Mouse (Mus musculus) macrophage (primary cell): ENCODE results near the gene Zfp385c. TPM values are rescaled to one million over a fixed set of nuclear protein-coding genes. Genes with fewer than 3 reads are reported as not detected.
"Not testable (repeated sequence)": the region's sequence is repeated elsewhere in the genome, so short reads cannot be mapped to it uniquely, and the experiment has no call there.

Experiments
- H3K27ac ChIP-seq: fragments of 350-480 bp; formaldehyde crosslinking; 2 replicates; pipeline ENCODE4 v1.9.0; 2021
- H3K36me3 ChIP-seq: fragments of 350-480 bp; formaldehyde crosslinking; 2 replicates; pipeline ENCODE4 v1.9.0; 2021; ENCODE audit errors: inconsistent target
- H3K4me3 ChIP-seq: fragments of 350-480 bp; formaldehyde crosslinking; 2 replicates; pipeline ENCODE4 v1.9.0; 2021; ENCODE audit errors: inconsistent target
- H3K79me2 ChIP-seq: fragments of 350-480 bp; formaldehyde crosslinking; 2 replicates; pipeline ENCODE4 v1.9.0; 2021; ENCODE audit errors: inconsistent target
- whole genome bisulfite sequencing: methylation state at CpG from one replicate; pipeline ENCODE4 v1.1.7; 2026; ENCODE audit warnings: inconsistent platforms; ENCODE audit not compliant: missing documents; 5-methylcytosine and 5-hydroxymethylcytosine counted together
- polyA plus RNA-seq: library from polyadenylated mRNA; stranded (reverse); fragments of 250-400 nt; gene quantifications from 3 replicates; pipeline ENCODE4 v1.2.4, GENCODE M21; 2018; ENCODE audit warnings: inconsistent platforms

The Zfp385c gene
- polyA plus RNA-seq, 1 experiment from 2014 or later: 1.2 TPM

DNA sequence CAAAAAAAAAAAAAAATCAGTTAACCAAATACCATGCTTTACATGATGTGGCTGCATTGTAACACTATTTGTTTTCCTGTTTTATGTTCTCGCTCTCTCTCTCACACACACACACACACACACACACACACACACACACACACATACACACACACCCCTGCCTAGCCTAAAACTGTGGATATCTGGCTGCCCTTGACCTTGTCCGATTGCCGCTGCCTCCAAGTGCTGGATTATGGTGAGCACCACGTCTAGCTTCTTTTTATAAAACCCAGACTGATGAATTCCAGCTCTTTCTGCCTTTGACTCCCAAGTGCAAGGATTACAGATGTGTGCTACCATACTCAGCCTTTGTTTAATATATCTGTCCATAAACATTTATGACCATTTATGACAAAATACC is 74.8 kb downstream of the Zfp385c start:
- H3K36me3 ChIP-seq: no peaks in the 10 kb centered on the region
- 100% methylated on average over 3 of the region's 4 CpGs for WGBS
- no peak overlapping the region for H3K4me3 ChIP-seq
- no peak overlapping the region for H3K27ac ChIP-seq
- peaks cover 77% of the 10 kb centered on the region for H3K79me2 ChIP-seq

DNA sequence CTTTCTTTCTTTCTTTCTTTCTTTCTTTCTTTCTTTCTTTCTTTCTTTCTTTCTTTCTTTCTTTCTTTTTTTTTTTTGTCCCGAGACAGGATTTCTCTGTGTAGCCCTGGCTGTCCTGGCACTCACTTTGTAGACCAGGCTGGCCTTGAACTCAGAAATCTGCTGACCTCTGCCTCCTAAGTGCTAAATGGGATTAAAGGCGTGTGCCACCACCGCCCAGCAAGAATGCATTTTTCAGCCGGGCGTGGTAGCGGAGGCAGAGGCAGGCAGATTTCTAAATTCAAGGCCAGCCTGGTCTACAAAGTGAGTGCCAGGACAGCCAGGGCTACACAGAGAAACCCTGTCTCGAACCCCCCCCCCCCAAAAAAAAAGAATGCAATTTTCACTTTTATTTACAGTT is 75.4 kb downstream of the Zfp385c start:
- H3K4me3 ChIP-seq, H3K27ac ChIP-seq, H3K36me3 ChIP-seq: not testable (repeated sequence)
- WGBS: 95% methylated on average over 5 of the region's 7 CpGs
- H3K79me2 ChIP-seq: peaks cover 84% of the 10 kb centered on the region

DNA sequence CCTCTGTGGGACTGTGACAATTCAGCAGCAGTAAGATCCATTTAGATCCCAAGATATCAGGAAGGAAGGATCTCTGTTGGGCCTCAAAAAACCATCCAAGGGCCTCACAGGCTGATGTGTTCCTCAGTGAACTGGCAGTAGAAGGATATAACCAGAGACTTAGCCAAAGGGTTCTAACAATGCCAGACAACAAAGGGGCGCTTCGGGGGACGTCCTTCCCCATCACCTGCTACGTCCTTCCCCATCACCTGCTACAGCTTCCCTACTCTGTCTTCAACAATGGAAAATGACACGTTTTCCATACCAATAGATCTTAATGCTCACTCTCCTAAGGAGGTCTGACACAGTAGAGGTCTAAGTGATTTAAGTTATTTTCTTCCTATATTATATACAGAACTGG is 75.9 kb downstream of the Zfp385c start:
- 91% methylated on average over 5 of the region's 5 CpGs for WGBS

DNA sequence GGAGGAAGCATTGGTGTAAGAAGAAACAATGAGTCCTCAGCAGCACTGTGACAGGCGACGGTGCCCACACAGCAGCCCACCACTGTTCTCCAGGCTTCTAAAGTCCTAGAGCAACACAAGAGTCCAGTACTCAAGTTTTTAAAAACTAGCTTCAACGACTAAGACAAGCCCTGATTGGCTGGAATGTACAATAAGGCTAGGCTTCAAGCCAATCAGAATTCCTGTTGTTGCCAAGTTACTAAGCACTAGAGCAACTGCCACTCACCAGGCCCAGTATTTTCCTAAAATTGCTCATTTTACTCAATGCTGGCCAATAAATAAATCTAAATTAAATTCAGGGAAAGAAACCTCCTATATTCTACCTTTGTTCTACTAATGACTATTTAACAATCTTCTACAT is 79.0 kb downstream of the Zfp385c start:
- H3K4me3 ChIP-seq: no peak overlapping the region
- H3K79me2 ChIP-seq: peaks cover 100% of the 10 kb centered on the region
- no peak overlapping the region for H3K27ac ChIP-seq
- H3K36me3 ChIP-seq: no peaks in the 10 kb centered on the region
- WGBS: 75% methylated on average over 3 of the region's 3 CpGs

More for the DNA sequence above, 75.9 kb downstream of the Zfp385c start:
- Histone ChIP-seq H3K79me2 (peaks cover 89% of the 10 kb centered on the region), H3K4me3 (no peak overlapping the region), H3K27ac (no peak overlapping the region), H3K36me3 (no peaks in the 10 kb centered on the region)

DNA sequence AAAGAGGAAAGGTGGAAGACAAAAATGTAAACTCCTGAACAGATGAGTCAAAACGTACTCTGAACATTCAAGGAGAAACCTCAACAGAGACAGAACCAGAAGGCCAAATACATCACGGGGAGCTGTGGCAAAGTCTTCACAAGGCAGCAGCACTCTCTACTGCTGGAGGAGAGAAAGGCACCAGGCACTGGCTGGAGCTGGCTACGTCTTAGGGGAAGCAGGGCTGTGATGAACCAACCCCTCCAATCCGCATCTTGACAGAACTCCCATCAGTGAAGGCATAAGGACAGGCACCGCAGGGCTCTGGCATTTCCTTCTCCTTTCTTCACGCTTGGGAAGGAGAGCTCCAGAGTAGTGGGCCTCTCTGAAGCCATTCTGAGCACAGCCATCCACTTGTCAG is 80.6 kb downstream of the Zfp385c start:
- WGBS: 79% methylated on average over 6 of the region's 6 CpGs
- H3K4me3 ChIP-seq: no peak overlapping the region
- H3K79me2 ChIP-seq: peaks cover 100% of the 10 kb centered on the region
- no peaks in the 10 kb centered on the region for H3K36me3 ChIP-seq
- peak overlapping the region; percentile 64 for H3K27ac ChIP-seq

DNA sequence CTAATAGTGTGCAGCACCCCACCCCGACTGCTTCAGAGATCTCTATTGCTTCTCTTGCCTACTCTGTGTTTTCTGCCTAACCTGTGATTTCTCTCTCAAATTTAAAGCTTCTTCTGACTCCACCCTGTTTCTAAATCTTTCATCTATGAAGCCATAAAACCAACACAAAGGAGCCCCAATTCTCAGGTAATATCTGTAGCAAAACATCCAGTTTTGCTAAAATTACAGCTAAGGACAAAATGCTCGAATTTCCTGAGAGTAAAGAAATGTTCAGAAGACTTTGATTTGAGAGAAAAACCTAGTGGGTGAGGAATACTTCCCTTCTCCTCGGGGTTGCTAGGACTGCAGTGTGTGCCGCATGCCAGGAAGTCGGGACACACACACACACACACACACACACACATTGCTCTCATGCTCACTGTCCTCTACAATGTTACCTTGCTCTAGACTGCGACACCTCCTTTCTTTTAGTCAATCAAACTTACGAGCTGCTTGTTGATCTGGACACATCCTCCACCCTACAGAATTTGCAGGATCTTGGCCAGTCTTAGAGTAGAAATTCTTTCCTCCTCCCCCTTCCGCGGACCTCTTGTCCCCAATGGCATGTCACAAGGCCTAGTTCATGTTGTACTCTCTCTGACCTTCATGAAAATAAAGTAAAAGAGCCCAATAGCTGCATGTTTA is 82.1 kb downstream of the Zfp385c start:
- Histone ChIP-seq H3K27ac (peak overlapping the region; percentile 64), H3K36me3 (no peaks in the 10 kb centered on the region; the same call in 1 of the 2 replicates), H3K79me2 (peaks cover 100% of the 10 kb centered on the region), H3K4me3 (no peak overlapping the region)
- 76% methylated on average over 8 of the region's 9 CpGs for WGBS

DNA sequence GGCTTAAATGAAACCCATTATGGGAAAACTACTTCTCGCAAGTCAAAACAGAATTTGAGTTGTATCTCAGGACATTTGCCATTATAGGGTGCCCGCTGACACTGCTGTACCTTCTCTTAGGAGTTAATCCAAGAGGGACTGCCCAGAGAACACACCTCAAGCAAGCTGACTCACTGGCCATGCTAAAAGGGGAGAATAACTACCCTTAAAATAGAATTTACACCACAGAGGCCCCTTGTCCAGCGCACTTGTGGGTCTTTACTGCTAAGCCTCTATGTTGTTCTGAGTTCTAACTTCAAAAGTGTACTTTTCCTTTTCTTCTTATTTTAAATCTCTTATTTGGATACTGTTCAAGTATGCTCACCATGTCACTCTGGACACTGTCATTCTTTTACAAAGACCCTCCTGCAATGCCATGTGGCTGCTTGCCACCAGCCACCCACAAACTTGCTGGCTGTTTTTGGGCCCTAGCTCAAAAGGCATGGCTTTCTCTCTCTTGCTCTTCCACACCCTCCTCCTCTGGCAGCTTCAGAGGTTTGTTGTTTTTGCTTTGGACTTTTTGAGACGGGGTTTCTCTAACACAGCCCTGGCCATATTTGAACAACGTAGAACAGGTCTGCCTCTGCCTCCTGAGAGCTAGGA is 82.8 kb downstream of the Zfp385c start:
- no peak overlapping the region for H3K4me3 ChIP-seq
- no peaks in the 10 kb centered on the region; the same call in 1 of the 2 replicates for H3K36me3 ChIP-seq

DNA sequence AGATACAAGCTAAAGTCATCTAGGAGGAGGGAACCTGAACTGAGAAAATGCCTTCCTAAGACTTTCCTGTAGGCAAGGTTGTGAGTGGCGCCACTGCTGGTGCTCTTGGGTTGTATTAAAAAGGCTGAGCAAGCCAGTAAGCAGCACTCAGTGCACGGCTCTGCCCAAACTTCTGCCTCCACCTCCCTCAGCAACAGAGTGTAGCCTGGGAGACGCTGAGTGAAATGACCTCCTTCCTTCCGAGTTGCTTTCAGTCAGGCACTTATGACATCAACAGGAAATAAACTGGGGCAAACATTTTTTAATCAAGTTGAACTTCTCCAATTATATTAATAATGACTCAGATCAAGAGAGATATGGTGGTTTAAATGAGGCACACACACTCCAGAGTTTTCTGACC is 83.5 kb downstream of the Zfp385c start:
- 13% methylated on average over 4 of the region's 4 CpGs for WGBS
- peaks cover 100% of the 10 kb centered on the region for H3K79me2 ChIP-seq
- H3K36me3 ChIP-seq: no peaks in the 10 kb centered on the region; the same call in 1 of the 2 replicates
- H3K27ac ChIP-seq: peak overlapping the region; percentile 64
- no peak overlapping the region for H3K4me3 ChIP-seq

More for the DNA sequence above, 82.8 kb downstream of the Zfp385c start:
- peak overlapping the region; percentile 64 for H3K27ac ChIP-seq
- peaks cover 100% of the 10 kb centered on the region for H3K79me2 ChIP-seq
- 96% methylated on average over 5 of the region's 5 CpGs for WGBS

DNA sequence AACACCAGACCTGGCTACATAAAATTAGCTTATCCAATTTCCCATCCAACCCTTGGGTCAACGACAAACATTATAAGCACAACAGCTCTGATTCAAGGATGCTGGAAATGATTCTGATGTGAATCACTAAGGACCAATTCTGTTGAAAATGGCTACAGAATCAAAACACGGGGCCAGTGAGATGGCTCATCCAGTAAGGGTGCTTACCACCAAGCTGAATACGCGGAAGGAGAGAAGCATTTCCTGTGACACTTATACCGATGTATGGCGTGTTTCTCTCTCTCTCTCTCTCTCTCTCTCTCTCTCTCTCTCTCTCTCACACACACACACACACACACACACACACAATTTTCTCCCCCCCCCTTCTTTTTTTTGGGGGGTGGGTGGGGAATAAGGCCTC is 85.1 kb downstream of the Zfp385c start:
- Histone ChIP-seq H3K79me2 (peaks cover 100% of the 10 kb centered on the region), H3K27ac (no peak overlapping the region), H3K36me3 (no peaks in the 10 kb centered on the region; the same call in 1 of the 2 replicates), H3K4me3 (no peak overlapping the region)
- WGBS: 90% methylated on average over 6 of the region's 6 CpGs

DNA sequence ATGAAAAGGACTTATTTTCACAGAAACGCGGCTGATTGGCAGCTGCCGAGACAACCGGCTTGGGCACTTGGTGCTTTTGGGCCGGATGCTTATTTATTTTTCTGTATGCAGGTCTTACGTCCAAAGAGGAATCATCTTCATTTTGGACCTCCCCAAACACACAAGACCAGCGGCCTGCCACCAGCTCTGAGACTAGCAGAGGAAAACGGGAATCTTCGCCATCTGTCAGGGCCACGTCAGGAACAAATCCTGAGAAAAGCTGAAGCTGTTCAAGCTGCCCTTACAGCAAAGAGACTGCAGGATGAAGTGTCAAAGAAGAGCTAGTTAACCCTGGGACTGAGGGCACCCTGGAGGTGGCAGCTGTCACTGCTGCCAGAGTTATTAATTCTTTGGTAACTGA is 86.8 kb downstream of the Zfp385c start:
- H3K79me2 ChIP-seq: peaks cover 100% of the 10 kb centered on the region
- 88% methylated on average over 9 of the region's 10 CpGs for WGBS
- no peak overlapping the region for H3K4me3 ChIP-seq
- H3K27ac ChIP-seq: no peak overlapping the region
- H3K36me3 ChIP-seq: peaks cover 15% of the 10 kb centered on the region

DNA sequence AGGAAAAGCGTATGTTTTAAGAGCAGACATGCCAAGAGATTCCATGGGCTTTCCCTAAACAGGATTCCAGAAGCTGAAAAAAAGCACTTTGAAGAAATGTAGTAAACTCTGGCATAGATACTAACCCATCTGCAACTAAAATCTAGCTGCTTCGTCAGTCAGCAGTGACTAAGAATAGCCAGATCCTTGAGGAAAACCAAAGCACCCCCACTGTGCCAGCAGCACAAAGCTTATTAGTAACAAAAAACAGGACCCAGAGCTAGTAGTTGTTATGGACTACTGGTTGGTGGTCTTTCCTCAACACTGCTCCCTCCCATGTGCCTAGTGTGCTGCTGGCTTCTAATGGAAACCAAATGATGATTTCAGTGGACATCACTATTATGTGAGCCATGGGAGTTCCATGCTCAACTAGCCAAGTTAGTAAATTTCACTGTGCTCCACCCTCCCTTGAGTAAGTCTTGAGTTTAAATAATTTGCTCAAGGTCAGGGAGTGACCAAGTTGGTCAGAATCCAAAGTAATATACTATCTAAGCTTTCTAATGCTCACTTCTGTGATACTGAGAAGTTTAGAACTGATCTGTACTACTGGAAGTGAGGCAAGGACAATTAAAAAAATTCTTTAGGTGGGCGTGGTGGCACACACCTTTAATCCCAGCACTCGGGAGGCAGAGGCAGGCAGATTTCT is 87.8 kb downstream of the Zfp385c start:
- peaks cover 25% of the 10 kb centered on the region for H3K36me3 ChIP-seq
- H3K27ac ChIP-seq: no peak overlapping the region

DNA sequence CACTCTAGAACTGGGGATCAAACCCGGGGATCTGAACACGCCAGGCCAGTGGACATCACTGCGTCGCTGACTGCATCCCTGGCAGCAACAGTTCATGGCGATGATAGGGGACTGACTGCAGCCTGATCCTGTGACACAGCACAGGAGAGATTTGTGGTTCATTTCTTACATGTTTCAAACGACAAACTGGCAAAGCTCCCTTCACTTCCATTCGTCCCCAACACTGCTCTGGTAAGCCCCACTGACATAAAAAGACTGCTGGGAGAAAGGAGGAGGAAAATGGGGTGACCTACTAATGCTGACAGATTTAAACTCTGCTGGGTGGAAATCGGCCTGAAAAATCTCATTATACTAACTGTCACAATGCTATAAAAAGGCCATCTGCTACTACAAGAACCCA is 88.4 kb downstream of the Zfp385c start:
- H3K4me3 ChIP-seq: no peak overlapping the region
- H3K27ac ChIP-seq: no peak overlapping the region
- peaks cover 32% of the 10 kb centered on the region for H3K36me3 ChIP-seq

More for the DNA sequence above, 87.8 kb downstream of the Zfp385c start:
- Histone ChIP-seq H3K79me2 (peaks cover 100% of the 10 kb centered on the region), H3K4me3 (no peak overlapping the region)
- 98% methylated on average over 4 of the region's 4 CpGs for WGBS

DNA sequence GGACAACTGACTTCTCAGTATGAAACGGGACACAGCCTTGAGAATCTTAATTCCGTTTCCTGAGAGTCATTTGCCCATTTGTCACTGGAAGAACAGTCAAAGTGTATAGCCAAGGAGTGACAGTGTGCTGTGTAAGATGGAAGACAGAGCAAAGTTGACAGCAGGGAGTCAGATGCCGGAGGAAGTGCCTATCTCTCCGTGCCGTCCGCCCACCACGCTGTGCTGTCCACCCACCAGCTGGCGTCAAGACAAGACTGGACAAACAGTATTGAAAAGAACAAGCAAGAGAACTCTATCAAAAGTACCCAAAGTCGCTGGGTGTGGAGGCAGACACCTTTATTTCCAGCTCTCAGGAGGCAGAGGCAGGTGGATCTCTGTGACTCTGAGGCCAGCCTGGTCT is 89.1 kb downstream of the Zfp385c start:
- peaks cover 96% of the 10 kb centered on the region for H3K79me2 ChIP-seq
- 97% methylated on average over 8 of the region's 9 CpGs for WGBS
- no peak overlapping the region for H3K4me3 ChIP-seq
- H3K27ac ChIP-seq: no peak overlapping the region
- peaks cover 38% of the 10 kb centered on the region for H3K36me3 ChIP-seq

More for the DNA sequence above, 88.4 kb downstream of the Zfp385c start:
- WGBS: 88% methylated on average over 8 of the region's 8 CpGs
- H3K79me2 ChIP-seq: peaks cover 100% of the 10 kb centered on the region

DNA sequence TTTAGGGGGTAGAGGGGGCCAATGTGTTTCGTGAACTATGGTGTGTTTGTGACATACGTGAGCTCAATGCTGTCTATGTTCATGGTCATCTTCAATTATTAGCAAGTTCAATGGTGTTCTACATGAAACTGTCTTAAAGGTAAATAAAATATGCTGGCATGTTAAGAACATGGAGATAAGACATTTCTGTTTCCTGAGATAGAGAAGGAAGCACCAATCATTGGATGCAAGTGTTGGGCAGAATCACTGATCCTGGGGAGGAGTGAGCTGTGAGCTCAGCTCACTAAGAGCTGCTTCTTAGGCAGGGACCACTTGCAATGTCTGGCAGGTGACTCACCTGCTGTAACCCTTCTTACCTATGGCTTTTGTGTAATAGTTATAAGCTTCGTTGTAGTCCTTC is 90.9 kb downstream of the Zfp385c start:
- no peak overlapping the region for H3K4me3 ChIP-seq
- 89% methylated on average over 3 of the region's 3 CpGs for WGBS
- peaks cover 56% of the 10 kb centered on the region for H3K36me3 ChIP-seq

DNA sequence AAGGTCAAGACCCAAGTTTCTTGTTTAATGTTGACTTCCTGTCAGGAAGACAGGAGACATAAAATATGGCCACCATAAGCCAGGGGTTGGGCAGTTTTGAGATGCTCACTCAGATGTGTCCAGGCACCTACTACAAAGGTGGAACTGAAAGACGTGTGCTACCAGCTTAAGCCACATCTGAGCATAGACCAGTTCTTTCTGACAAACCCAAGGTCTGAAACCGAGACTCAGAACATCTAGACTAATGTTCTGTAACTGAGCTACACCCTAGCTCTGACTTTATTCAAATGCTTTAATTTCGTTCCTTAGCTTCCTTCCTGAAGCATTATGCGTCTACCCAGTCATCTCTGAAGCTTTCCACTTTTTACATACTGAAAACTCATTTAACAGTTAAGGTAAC is 94.2 kb downstream of the Zfp385c start:
- Histone ChIP-seq H3K79me2 (peaks cover 82% of the 10 kb centered on the region), H3K27ac (no peak overlapping the region), H3K4me3 (no peak overlapping the region), H3K36me3 (peaks cover 88% of the 10 kb centered on the region)
- WGBS: 97% methylated on average over 4 of the region's 4 CpGs

More for the DNA sequence above, 90.9 kb downstream of the Zfp385c start:
- Histone ChIP-seq H3K27ac (no peak overlapping the region), H3K79me2 (peaks cover 96% of the 10 kb centered on the region)
